8 mouse cellular contexts compared by ENCODE assay signal in the genomic region with DNA sequence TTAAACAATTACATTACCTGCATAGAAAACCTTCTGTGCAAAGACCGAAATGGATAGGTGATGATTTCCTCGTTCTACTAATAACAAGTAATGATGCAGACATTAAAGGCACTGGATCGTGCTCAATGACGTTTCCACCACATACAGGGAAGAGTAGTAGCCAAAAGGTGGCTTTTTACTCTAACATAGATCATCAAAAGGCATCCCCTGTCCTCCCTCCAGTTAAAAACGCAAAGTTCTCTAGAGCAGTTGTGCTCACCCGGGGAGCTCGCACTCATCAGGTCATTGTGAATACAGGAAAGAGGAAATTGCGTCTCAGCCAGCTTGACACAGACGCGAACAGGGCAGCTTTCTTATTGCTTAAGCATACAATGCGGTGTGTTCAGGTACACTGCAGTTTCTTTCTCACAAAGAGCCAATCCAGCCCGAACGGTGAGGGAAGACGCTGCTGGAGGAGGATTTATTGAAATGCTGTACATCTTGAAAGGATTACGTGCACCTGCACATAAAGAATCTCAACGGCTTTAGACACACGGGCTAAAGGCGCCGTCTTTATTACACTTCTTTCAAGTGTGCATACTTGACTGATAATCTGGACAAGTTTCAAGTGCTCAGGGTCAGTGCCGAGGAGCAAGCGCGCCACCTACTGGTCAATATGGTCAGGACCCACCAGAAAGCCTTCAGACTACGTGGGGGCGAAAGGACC.
DNase-seq lines count a peak whose midpoint lies in the region; ATAC-seq and TF ChIP-seq lines count a peak whose summit lies in the region.

No protein-coding gene starts in this region.

- peak; percentile 89 for ATAC-seq in limb, embryonic 14.5 days (ENCODE audit: low FRiP score, low read depth)
- peak; percentile 89 for ATAC-seq in midbrain, postnatal 0 days (ENCODE audit: low FRiP score)
- ATAC-seq in stomach, embryonic 14.5 days (ENCODE audit: insufficient number of reproducible peaks, insufficient read depth, low FRiP score, low read depth) = peak; percentile 84

- WGBS in limb, embryonic 14.5 days = 6% methylated on average over 24 of the region's 24 CpGs
- WGBS in midbrain, postnatal 0 days = 7% methylated on average over 24 of the region's 24 CpGs
- WGBS in stomach, embryonic 14.5 days = 9% methylated on average over 24 of the region's 24 CpGs

- peak overlapping the region; percentile 49; the same call in 1 of the 2 replicates for H3K9ac ChIP-seq in limb, embryonic 14.5 days (ENCODE audit: low read depth, low read length, severe bottlenecking)
- peak overlapping the region; percentile 13; the same call in 1 of the 2 replicates for H3K9ac ChIP-seq in midbrain, postnatal 0 days (replicated peaks; ENCODE audit: low read length, poor library complexity, severe bottlenecking)
- peak overlapping the region; percentile 29; the same call in 1 of the 2 replicates for H3K9ac ChIP-seq in stomach, embryonic 14.5 days (replicated peaks; ENCODE audit: low read depth, low read length)

- TF ChIP-seq CTCF in embryonic fibroblast, embryonic 13.5 days (IDR thresholded peaks at IDR 0.05; ENCODE audit: borderline replicate concordance, insufficient read depth, low read length) = peak; percentile 92
- TF ChIP-seq CTCF in midbrain, postnatal 0 days (IDR thresholded peaks at IDR 0.05) = peak; percentile 97

- no peaks in the 10 kb centered on the region for H3K36me3 ChIP-seq in limb, embryonic 14.5 days (ENCODE audit: control insufficient read depth, insufficient read depth, low read length)
- H3K36me3 ChIP-seq in midbrain, postnatal 0 days (ENCODE audit: insufficient read depth, low read length) = no peaks in the 10 kb centered on the region
- H3K36me3 ChIP-seq in stomach, embryonic 14.5 days (ENCODE audit: control insufficient read depth, insufficient read depth, low read length) = no peaks in the 10 kb centered on the region

- H3K4me2 ChIP-seq in limb, embryonic 14.5 days (replicated peaks; ENCODE audit: low read depth, low read length, severe bottlenecking) = peak overlapping the region; percentile 58
- H3K4me2 ChIP-seq in midbrain, postnatal 0 days (ENCODE audit: low read depth, low read length, poor library complexity, severe bottlenecking) = peak overlapping the region; percentile 49
- H3K4me2 ChIP-seq in stomach, embryonic 14.5 days (replicated peaks; ENCODE audit: low read depth, low read length) = peak overlapping the region; percentile 61

- peak; percentile 92 for DNase-seq in A20 (ENCODE audit: low read depth, low spot score)
- DNase-seq in brain, adult 2 months (ENCODE audit: low read depth, low spot score) = peak; percentile 90
- DNase-seq in heart, adult 9 months (ENCODE audit: low spot score in 2 of 2) = peak; percentile 6 to 42
- peak; percentile 76 for DNase-seq in kidney, adult 9 months
- DNase-seq in limb, embryonic 14.5 days (ENCODE audit: low spot score) = peak; percentile 91
- peak; percentile 90 for DNase-seq in midbrain, postnatal 0 days (ENCODE audit: low spot score)

- H3K4me1 ChIP-seq in embryonic fibroblast, embryonic 13.5 days (ENCODE audit: control insufficient read depth, insufficient read depth, low read length) = no peaks in the 10 kb centered on the region
- H3K4me1 ChIP-seq in limb, embryonic 14.5 days (ENCODE audit: control insufficient read depth, insufficient read depth, low read length) = peaks cover 3% of the 10 kb centered on the region; the same call in 1 of the 2 replicates
- 0 out of 2 replicates have a peak, but pooled peaks cover 3% of the 10 kb centered on the region for H3K4me1 ChIP-seq in midbrain, postnatal 0 days (ENCODE audit: insufficient read depth, low read length)
- 0 out of 2 replicates have a peak, but pooled peaks cover 6% of the 10 kb centered on the region for H3K4me1 ChIP-seq in stomach, embryonic 14.5 days (ENCODE audit: control insufficient read depth, insufficient read depth, low read length)

- H3K27me3 ChIP-seq in limb, embryonic 14.5 days (ENCODE audit: control insufficient read depth, insufficient read depth, low read length) = no peaks in the 10 kb centered on the region
- H3K27me3 ChIP-seq in midbrain, postnatal 0 days (ENCODE audit: insufficient read depth, low read length) = no peaks in the 10 kb centered on the region
- H3K27me3 ChIP-seq in stomach, embryonic 14.5 days (ENCODE audit: control insufficient read depth, insufficient read depth, low read length) = no peaks in the 10 kb centered on the region

- TF ChIP-seq POLR2A in embryonic fibroblast, embryonic 13.5 days (IDR thresholded peaks at IDR 0.05; ENCODE audit: low read depth, low read length) = no peak
- TF ChIP-seq POLR2A in limb, embryonic 14.5 days (IDR thresholded peaks at IDR 0.05; ENCODE audit: borderline replicate concordance, extremely low read depth, insufficient read depth, insufficient read length) = no peak

- H3K4me3 ChIP-seq in embryonic fibroblast, embryonic 13.5 days (ENCODE audit: insufficient read depth, low read length) = peak overlapping the region; percentile 48
- peak overlapping the region; percentile 39 for H3K4me3 ChIP-seq in limb, embryonic 14.5 days (replicated peaks; ENCODE audit: low read length)
- H3K4me3 ChIP-seq in midbrain, postnatal 0 days (ENCODE audit: low read depth, low read length) = peak overlapping the region; percentile 33
- peak overlapping the region; percentile 28 for H3K4me3 ChIP-seq in stomach, embryonic 14.5 days (ENCODE audit: low read depth, low read length)

- no peak overlapping the region for H3K27ac ChIP-seq in embryonic fibroblast, embryonic 13.5 days (ENCODE audit: insufficient read depth, low read length)
- peak overlapping the region; percentile 45; the same call in 1 of the 2 replicates for H3K27ac ChIP-seq in limb, embryonic 14.5 days (replicated peaks; ENCODE audit: low read depth, low read length)
- H3K27ac ChIP-seq in midbrain, postnatal 0 days (ENCODE audit: low read depth, low read length) = no peak overlapping the region
- H3K27ac ChIP-seq in stomach, embryonic 14.5 days (ENCODE audit: low read length) = no peak overlapping the region

- H3K9me3 ChIP-seq in limb, embryonic 14.5 days (ENCODE audit: control insufficient read depth, low read length) = no peaks in the 10 kb centered on the region
- no peaks in the 10 kb centered on the region for H3K9me3 ChIP-seq in midbrain, postnatal 0 days (ENCODE audit: low read length)
- no peaks in the 10 kb centered on the region for H3K9me3 ChIP-seq in stomach, embryonic 14.5 days (ENCODE audit: control insufficient read depth, low read depth, low read length)

Comparison
In these comparisons a context has a peak if more than half of its experiments do, and no peak if none do; other contexts are left out.
1. DNase-seq: peak in every context shown above with its lines; median percentile 92 in A20; 91 in limb, embryonic 14.5 days; 90 in brain, adult 2 months; 90 in midbrain, postnatal 0 days; 76 in kidney, adult 9 months; 24 in heart, adult 9 months.